Mouse (Mus musculus) ovary, adult 18-20 months (tissue): ENCODE measurements around the gene Hif3a.

Experiments used
- DNase-seq: peaks from one replicate; pipeline ENCODE4 v3.0.0; 2022; ENCODE audit warnings: low spot score, mixed read lengths

Hif3a gene

GRCm38 (mm10) chr7:16992451-16992807 lies 69.8 kb downstream of the Hif3a start, which contains the start of gene Ccdc8:
Gene Ccdc8, plus strand, starts transcription at chr7:16992708.
- no peak for DNase-seq

GRCm38 (mm10) chr7:16991681-16992450 lies 70.4 kb downstream of the Hif3a start:
- peak; percentile 72 for DNase-seq

GRCm38 (mm10) chr7:16990006-16990744 lies 72.1 kb downstream of the Hif3a start:
- DNase-seq = no peak

- DNase-seq = peak; percentile 64
Measured at GRCm38 (mm10) chr7:16988405-16988804, 73.8 kb downstream of the Hif3a start.

GRCm38 (mm10) chr7:16987541-16988149 lies 74.6 kb downstream of the Hif3a start:
- DNase-seq = no peak

- DNase-seq = no peak
Measured at GRCm38 (mm10) chr7:16982859-16983568, 79.2 kb downstream of the Hif3a start, which contains the start of gene Gm42372. Gene Gm42372, plus strand, starts transcription at chr7:16983086.
